Mouse (Mus musculus): ENCODE measurements around the gene Cckbr.

- no peak for TF ChIP-seq GATA1 (IDR thresholded peaks at IDR 0.05; ENCODE audit: borderline replicate concordance, low read length)
- TF ChIP-seq FLI1 (IDR thresholded peaks at IDR 0.05; ENCODE audit: low read length), result no peak
Measured at GRCm38 (mm10) chr7:105396126-105396525, 29.4 kb upstream of the Cckbr start.
